Mouse (Mus musculus) liver, adult 2 months (tissue): Measurements from ENCODE around the gene Cxcl2. TPM values are rescaled to one million over a fixed set of nuclear protein-coding genes. Genes with fewer than 3 reads are reported as not detected.

ENCODE experiments used
- DNase-seq: peaks from one replicate; pipeline ENCODE4 v3.0.0-alpha.2; 2011; ENCODE audit warnings: low read depth, low spot score; ENCODE audit errors: extremely low read depth
- H3K27ac ChIP-seq: fragments of 200-500 bp; replicated peaks from 2 replicates; pipeline ENCODE4 v1.5.1; 2012; ENCODE audit warnings: low read depth, mild to moderate bottlenecking, control low read depth, inconsistent platforms, low read length; ENCODE audit not compliant: insufficient read depth
- H3K27me3 ChIP-seq: fragments of 200-500 bp; 2 replicates; pipeline ENCODE4 v1.6.1; 2012; ENCODE audit warnings: mild to moderate bottlenecking, moderate library complexity, low read length, inconsistent platforms; ENCODE audit not compliant: control insufficient read depth, insufficient read depth
- H3K36me3 ChIP-seq: fragments of 200-500 bp; 2 replicates; pipeline ENCODE4 v1.6.1; 2012; ENCODE audit warnings: low read length, inconsistent platforms; ENCODE audit not compliant: control insufficient read depth, insufficient read depth
- H3K4me1 ChIP-seq: fragments of 200-500 bp; 2 replicates; pipeline ENCODE4 v1.6.1; 2011; ENCODE audit warnings: low read length; ENCODE audit not compliant: control insufficient read depth, insufficient read depth
- H3K4me3 ChIP-seq: fragments of 200-500 bp; 2 replicates; pipeline ENCODE4 v1.5.1; 2011; ENCODE audit warnings: low read depth, mild to moderate bottlenecking, control low read depth, low read length, moderate library complexity; ENCODE audit not compliant: insufficient read depth
- H3K79me2 ChIP-seq: fragments of 200-500 bp; 2 replicates; pipeline ENCODE4 v1.6.1; 2012; ENCODE audit warnings: inconsistent platforms, mild to moderate bottlenecking, low read length, moderate library complexity; ENCODE audit not compliant: control insufficient read depth, insufficient read depth
- H3K9ac ChIP-seq: fragments of 200-500 bp; 2 replicates; pipeline ENCODE4 v1.6.1; 2012; ENCODE audit warnings: low read depth, mild to moderate bottlenecking, control low read depth, inconsistent platforms, low read length
- CTCF ChIP-seq: fragments of 200-500 bp; IDR thresholded peaks from 2 replicates; pipeline ENCODE4 v1.5.1; 2011; ENCODE audit warnings: low read depth, low read length, control low read depth
- POLR2A ChIP-seq: fragments of 200-500 bp; IDR thresholded peaks from 2 replicates; pipeline ENCODE4 v1.6.1; 2011; ENCODE audit warnings: low read length, control low read depth; ENCODE audit not compliant: insufficient read depth; ENCODE audit errors: extremely low read depth
- WGBS: fragments of 180-500 bp; shearing (Covaris S2); methylation state at CpG from one replicate; pipeline ENCODE4 v1.1.7; 2018; 5-methylcytosine and 5-hydroxymethylcytosine counted together
- polyA plus RNA-seq: library from polyadenylated mRNA; depleted of rRNA; stranded (reverse); fragments of >200 nt; gene quantifications from 2 replicates; pipeline ENCODE4 v1.2.3, GENCODE M21; 2012
- total RNA-seq: library from RNA; depleted of rRNA; stranded (reverse); fragments of >200 nt; gene quantifications from 2 replicates; pipeline ENCODE4 v1.2.3, GENCODE M21; 2014

Cxcl2 gene
- total and polyA plus RNA-seq, 2 experiments: 0.28 to 0.31 TPM

- TF ChIP-seq POLR2A (no peak), CTCF (no peak)
- Histone ChIP-seq H3K36me3 (no peaks in the 10 kb centered on the region), H3K79me2 (no peaks in the 10 kb centered on the region), H3K27ac (peak overlapping the region; percentile 20; the same call in 1 of the 2 replicates), H3K4me3 (no peak overlapping the region), H3K9ac (no peak overlapping the region), H3K4me1 (peaks cover 10% of the 10 kb centered on the region), H3K27me3 (peaks cover 2% of the 10 kb centered on the region; the same call in 1 of the 2 replicates)
- DNase-seq: peak; percentile 75
- WGBS: 27% methylated on average over 7 of the region's 7 CpGs
Measured at GRCm38 (mm10) chr5:90900147-90900546, 3.5 kb upstream of the Cxcl2 start.

DNA sequence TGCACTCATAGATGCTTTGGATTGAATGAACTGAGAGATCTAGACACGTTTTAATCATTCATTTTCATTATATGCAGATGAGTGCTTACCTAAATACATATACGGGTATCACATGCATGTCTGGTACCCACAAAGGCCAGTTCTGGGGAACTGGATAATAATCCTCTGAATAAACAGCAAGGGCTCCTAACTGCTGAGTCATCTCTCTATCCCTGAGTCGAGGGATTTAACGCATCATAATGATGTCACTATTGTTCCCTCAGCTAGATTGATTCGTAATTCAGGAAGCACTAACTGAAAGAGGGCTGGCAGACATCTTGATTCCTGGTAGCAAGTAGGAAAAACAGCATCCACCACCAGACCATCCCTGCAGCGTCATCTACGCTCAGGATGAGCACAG is 3.0 kb upstream of the Cxcl2 start:
- Histone ChIP-seq H3K4me1 (peaks cover 10% of the 10 kb centered on the region), H3K27me3 (peaks cover 2% of the 10 kb centered on the region; the same call in 1 of the 2 replicates), H3K36me3 (no peaks in the 10 kb centered on the region), H3K4me3 (no peak overlapping the region), H3K9ac (no peak overlapping the region), H3K27ac (no peak overlapping the region), H3K79me2 (no peaks in the 10 kb centered on the region)
- DNase-seq: no peak
- no peak for TF ChIP-seq CTCF
- TF ChIP-seq POLR2A: no peak
- 77% methylated on average over 7 of the region's 7 CpGs for WGBS

GRCm38 (mm10) chr5:90902380-90903260 is 1.1 kb upstream of the Cxcl2 start:
- no peak overlapping the region for H3K27ac ChIP-seq
- no peak overlapping the region for H3K9ac ChIP-seq
- 18% methylated on average over 10 of the region's 10 CpGs for WGBS
- TF ChIP-seq POLR2A: no peak
- peak; percentile 70 for TF ChIP-seq CTCF
- no peak overlapping the region for H3K4me3 ChIP-seq
- H3K79me2 ChIP-seq: no peaks in the 10 kb centered on the region
- peaks cover 2% of the 10 kb centered on the region; the same call in 1 of the 2 replicates for H3K27me3 ChIP-seq
- no peaks in the 10 kb centered on the region for H3K36me3 ChIP-seq
- H3K4me1 ChIP-seq: peaks cover 10% of the 10 kb centered on the region
- peak; percentile 29 for DNase-seq

DNA sequence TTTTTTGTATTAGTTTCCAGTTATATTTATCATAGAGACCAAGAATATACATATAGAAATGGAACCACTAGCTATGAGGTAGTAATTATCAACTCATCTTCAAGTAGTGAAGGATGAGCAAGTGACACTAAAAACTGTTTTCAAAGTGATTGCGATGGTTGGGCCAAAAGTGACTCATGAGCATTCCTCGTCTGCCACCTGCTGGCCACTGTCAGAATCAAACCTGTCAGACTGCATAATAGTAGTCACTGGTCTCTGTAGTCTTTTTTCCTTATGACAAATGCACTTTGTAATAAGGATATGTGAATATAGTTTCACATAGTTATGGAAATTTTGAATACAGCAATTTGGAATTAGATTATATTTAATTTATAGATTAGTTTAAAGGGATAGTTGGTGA is 5.3 kb downstream of the Cxcl2 start:
- no peak overlapping the region for H3K4me3 ChIP-seq
- H3K4me1 ChIP-seq: no peaks in the 10 kb centered on the region
- 1% methylated on average over 2 of the region's 2 CpGs for WGBS
- TF ChIP-seq POLR2A (no peak), CTCF (peak; percentile 78)
- H3K36me3 ChIP-seq: no peaks in the 10 kb centered on the region
- H3K27ac ChIP-seq: no peak overlapping the region
- peak; percentile 60 for DNase-seq
- H3K27me3 ChIP-seq: peaks cover 2% of the 10 kb centered on the region; the same call in 1 of the 2 replicates
- no peak overlapping the region for H3K9ac ChIP-seq
- H3K79me2 ChIP-seq: no peaks in the 10 kb centered on the region

GRCm38 (mm10) chr5:90919495-90919894 is 15.8 kb downstream of the Cxcl2 start:
- TF ChIP-seq POLR2A: no peak
- TF ChIP-seq CTCF: no peak
- Histone ChIP-seq H3K27me3 (no peaks in the 10 kb centered on the region), H3K9ac (no peak overlapping the region), H3K36me3 (no peaks in the 10 kb centered on the region), H3K4me1 (no peaks in the 10 kb centered on the region), H3K4me3 (no peak overlapping the region), H3K79me2 (no peaks in the 10 kb centered on the region), H3K27ac (no peak overlapping the region)
- no peak for DNase-seq
- WGBS: 73% methylated on average over 2 of the region's 2 CpGs

DNA sequence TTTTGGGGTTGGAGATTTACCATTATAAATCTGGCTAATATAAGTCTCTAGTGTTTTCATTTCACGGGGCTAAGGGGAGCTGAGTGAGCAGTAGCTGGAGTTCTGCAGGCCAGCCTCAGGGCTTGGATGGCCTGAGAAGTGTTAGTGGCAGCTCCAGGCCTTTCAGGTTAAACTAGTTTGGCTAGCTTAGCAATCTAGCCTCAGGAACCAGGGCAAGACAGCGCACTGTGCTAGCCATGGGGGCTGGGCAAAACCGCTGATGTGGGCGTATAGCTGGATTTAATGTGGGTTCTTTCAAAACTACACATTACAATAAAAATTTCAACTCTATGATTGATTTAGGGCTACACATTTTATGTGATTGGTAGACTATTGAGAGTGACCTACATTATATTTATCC is 19.3 kb downstream of the Cxcl2 start:
- Histone ChIP-seq H3K27ac (no peak overlapping the region), H3K4me3 (no peak overlapping the region), H3K79me2 (no peaks in the 10 kb centered on the region), H3K9ac (no peak overlapping the region), H3K27me3 (no peaks in the 10 kb centered on the region), H3K36me3 (no peaks in the 10 kb centered on the region), H3K4me1 (no peaks in the 10 kb centered on the region)
- WGBS: 99% methylated on average over 4 of the region's 4 CpGs
- DNase-seq: no peak
- TF ChIP-seq POLR2A: no peak
- TF ChIP-seq CTCF: no peak
